Mouse (Mus musculus) stomach, postnatal 0 days (tissue): Measurements from ENCODE around the gene Dab1.

Experiments
- CTCF ChIP-seq: IDR thresholded peaks from 2 replicates; pipeline ENCODE4 v1.5.1; 2016; ENCODE audit warnings: antibody characterized with exemption, low read depth, mild to moderate bottlenecking, moderate library complexity
- EP300 ChIP-seq: optimal IDR thresholded peaks from 2 replicates; pipeline ENCODE3; 2016; ENCODE audit warnings: antibody characterized with exemption

DNA sequence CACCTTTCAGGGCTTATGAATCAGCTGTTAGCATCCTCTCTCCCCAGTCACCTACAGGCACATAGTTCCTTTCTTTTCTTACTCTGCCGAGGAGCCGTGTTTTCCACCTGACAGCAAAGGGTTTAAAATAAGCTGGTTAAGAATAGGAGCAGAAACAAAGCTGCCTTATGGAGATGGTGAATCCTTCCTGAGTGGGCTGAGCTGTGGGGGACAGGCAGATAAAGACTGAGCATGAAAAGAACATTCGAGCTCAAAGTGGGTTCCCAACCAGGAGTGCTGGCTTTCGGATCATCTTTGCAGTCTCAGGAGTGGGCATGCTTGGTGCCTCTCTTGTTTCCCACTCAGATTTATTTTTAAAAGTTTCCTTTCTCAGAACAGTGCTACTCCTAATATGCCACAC is 913.7 kb downstream of the Dab1 start:
- TF ChIP-seq CTCF, result no peak
- no peak for TF ChIP-seq EP300
